Mouse (Mus musculus): ENCODE data around the gene Stn1. TPM values are rescaled to one million over a fixed set of nuclear protein-coding genes. Genes with fewer than 3 reads are reported as not detected.

Stn1 gene
- total RNA-seq, 1 experiment from 2014 or later, result 15.3 TPM

- DNase-seq, result no peak
These were observed 27.2 kb downstream of the Stn1 start for GRCm38 (mm10) chr19:47510135-47510472.

GRCm38 (mm10) chr19:47508771-47509281 is 28.5 kb downstream of the Stn1 start:
- no peak for DNase-seq

- no peak for DNase-seq
These were observed 29.1 kb downstream of the Stn1 start for GRCm38 (mm10) chr19:47508191-47508590.

GRCm38 (mm10) chr19:47507128-47508121 is 29.9 kb downstream of the Stn1 start:
- DNase-seq, result peak; percentile 72

GRCm38 (mm10) chr19:47503625-47504024 is 33.7 kb downstream of the Stn1 start:
- peak; percentile 54 for DNase-seq

- DNase-seq, result no peak
These were observed 34.7 kb downstream of the Stn1 start for GRCm38 (mm10) chr19:47502563-47502962.

GRCm38 (mm10) chr19:47500389-47501011 is 36.8 kb downstream of the Stn1 start:
- no peak for DNase-seq

GRCm38 (mm10) chr19:47499841-47500240 is 37.5 kb downstream of the Stn1 start:
- no peak for DNase-seq

- DNase-seq, result no peak
These were observed 38.4 kb downstream of the Stn1 start for GRCm38 (mm10) chr19:47498942-47499341.

GRCm38 (mm10) chr19:47497736-47498135 is 39.6 kb downstream of the Stn1 start:
- no peak for DNase-seq

GRCm38 (mm10) chr19:47497313-47497712 is 40.0 kb downstream of the Stn1 start:
- DNase-seq, result no peak

GRCm38 (mm10) chr19:47493017-47493997 is 44.0 kb downstream of the Stn1 start:
- DNase-seq, result no peak

GRCm38 (mm10) chr19:47492422-47492821 is 44.9 kb downstream of the Stn1 start:
- DNase-seq, result no peak

- DNase-seq, result no peak
These were observed 45.5 kb downstream of the Stn1 start for GRCm38 (mm10) chr19:47491853-47492252.

- no peak for DNase-seq
These were observed 48.1 kb downstream of the Stn1 start for GRCm38 (mm10) chr19:47489233-47489632.

GRCm38 (mm10) chr19:47488250-47488649 is 49.1 kb downstream of the Stn1 start:
- DNase-seq, result peak; percentile 53

GRCm38 (mm10) chr19:47487572-47487971 is 49.7 kb downstream of the Stn1 start:
- DNase-seq, result no peak

GRCm38 (mm10) chr19:47485997-47486566 is 51.2 kb downstream of the Stn1 start:
- DNase-seq, result no peak

- no peak for DNase-seq
These were observed 53.2 kb downstream of the Stn1 start for GRCm38 (mm10) chr19:47484110-47484509.

GRCm38 (mm10) chr19:47483346-47483745 is 54.0 kb downstream of the Stn1 start:
- no peak for DNase-seq

GRCm38 (mm10) chr19:47473453-47473852 is 63.9 kb downstream of the Stn1 start:
- no peak for DNase-seq
